Mouse (Mus musculus): ENCODE data around the gene Fndc4.

DNA sequence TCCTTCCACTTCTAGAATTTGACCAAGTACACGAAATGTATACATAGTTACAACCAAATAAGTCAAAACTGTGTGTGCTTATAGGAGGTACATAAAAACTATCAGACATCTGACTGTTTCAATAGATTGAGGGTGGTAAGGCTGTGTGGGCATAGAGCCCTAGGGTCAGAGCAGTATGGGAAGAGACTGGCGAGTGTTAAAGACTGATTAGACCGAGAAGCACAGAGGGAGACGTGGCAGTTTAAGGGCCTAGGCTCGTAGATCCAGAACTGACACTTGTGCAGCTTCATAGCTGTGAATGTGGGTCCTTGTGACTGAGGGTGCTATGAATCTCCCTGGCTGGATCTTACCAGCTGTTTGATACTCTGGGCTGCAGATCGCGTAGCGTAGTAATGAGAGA is 41.0 kb downstream of the Fndc4 start:
- TF ChIP-seq POLR2A (IDR thresholded peaks at IDR 0.05; ENCODE audit: borderline replicate concordance, extremely low read depth, low read depth, low read length) (no peak), CTCF (IDR thresholded peaks at IDR 0.05; ENCODE audit: insufficient read depth, low read length) (no peak)

All from lung, adult 2 months (tissue).